Mouse (Mus musculus): ENCODE results near the gene Mthfr. TPM values are rescaled to one million over a fixed set of nuclear protein-coding genes. Genes with fewer than 3 reads are reported as not detected.
A peak's percentile ranks its signal among the peaks of the same experiment; 100 is the strongest.

The Mthfr gene
- polyA plus RNA-seq (2015; fragmentation: Nextera tagmentation; extraction: Ambion mirVana): 18.4 TPM in 2 replicates

DNA sequence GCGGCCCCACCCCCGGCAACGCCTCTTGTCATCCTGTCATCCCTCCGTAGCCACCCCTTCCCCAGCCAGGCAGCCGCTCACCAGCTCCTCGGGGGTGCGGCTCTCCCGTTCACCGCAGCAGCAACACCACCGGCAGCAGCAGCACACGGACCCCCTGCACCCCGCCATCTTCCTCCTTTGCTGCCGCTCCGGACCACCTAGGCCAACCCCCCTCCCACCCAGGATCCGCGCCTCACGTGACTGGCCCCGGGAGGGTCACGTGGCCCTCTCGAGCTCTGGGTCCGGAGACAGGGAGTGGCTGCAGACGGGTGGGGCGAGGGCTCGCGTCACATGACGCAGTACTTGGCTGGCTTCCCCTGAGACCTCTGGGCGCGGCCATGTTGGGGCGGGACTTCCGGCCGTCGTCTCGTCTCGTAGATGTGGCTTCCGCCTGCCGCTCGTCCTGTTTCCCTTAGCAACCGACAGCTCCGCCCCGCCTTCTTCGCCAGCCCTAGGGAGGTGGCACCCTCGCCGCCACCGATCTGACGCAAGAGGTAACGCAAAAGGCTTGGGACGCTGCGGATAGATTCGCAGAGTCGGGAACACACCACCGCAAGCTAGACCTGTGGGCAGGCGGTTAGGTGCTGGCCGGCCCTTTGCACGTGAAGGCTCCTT, at the start of gene Mthfr, which contains the start of gene Clcn6:
TSS of gene Mthfr (plus strand) at position 478 of the 654 bp plus-strand sequence.
TSS of gene Clcn6 (minus strand) at position 222 of the 654 bp plus-strand sequence.
- peak within 1 kb of the TSS; percentile 88 for H3K4me2 ChIP-seq (replicated peaks)
- peak; percentile 95 for ATAC-seq
- H3K4me3 ChIP-seq (replicated peaks): peak within 1 kb of the TSS; percentile 71
- peak within 1 kb of the TSS; percentile 69 for H3K9ac ChIP-seq
- H3K36me3 ChIP-seq: no peaks in the 10 kb centered on the region
- no peaks in the 10 kb centered on the region for H3K27me3 ChIP-seq (replicated peaks)
- under 1% methylated on average over 51 of the region's 54 CpGs for WGBS
- H3K27ac ChIP-seq: peak within 1 kb of the TSS; percentile 69
- peaks cover 33% of the 10 kb centered on the region for H3K4me1 ChIP-seq (replicated peaks)
- H3K9me3 ChIP-seq: no peaks in the 10 kb centered on the region

DNA sequence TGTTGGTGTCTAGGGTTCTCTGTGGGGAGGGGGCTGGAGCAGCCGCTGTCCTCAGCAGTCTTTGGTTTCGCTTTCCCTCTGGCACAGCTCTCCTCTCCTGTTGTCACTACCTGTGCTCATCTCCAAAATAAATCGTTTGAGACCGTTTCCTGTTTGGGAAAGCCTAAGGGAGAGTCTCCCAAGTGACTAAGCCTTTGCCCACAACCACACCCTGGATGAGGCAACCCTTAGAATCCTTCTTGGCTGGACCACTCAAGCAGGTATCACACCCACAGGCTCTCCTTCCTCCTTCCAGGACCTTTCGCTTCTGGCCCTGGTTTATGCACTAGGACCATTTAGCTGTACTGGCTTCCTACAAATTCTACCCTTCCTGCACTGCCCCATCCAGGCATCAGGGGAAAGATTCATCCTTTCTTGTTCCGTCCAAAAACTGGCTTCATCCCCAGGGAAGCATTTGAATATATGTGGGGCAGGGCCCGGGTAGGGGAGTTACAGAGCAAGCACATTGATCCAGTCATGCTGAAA, 45.2 kb upstream of the Mthfr start:
- 57% methylated on average over 7 of the region's 7 CpGs for WGBS
- ATAC-seq: no peak
- Histone ChIP-seq H3K4me3 (replicated peaks) (no peak overlapping the region), H3K27me3 (replicated peaks) (no peaks in the 10 kb centered on the region), H3K9me3 (no peaks in the 10 kb centered on the region), H3K9ac (no peak overlapping the region), H3K36me3 (no peaks in the 10 kb centered on the region), H3K4me2 (replicated peaks) (no peak overlapping the region), H3K4me1 (replicated peaks) (no peaks in the 10 kb centered on the region), H3K27ac (no peak overlapping the region)

DNA sequence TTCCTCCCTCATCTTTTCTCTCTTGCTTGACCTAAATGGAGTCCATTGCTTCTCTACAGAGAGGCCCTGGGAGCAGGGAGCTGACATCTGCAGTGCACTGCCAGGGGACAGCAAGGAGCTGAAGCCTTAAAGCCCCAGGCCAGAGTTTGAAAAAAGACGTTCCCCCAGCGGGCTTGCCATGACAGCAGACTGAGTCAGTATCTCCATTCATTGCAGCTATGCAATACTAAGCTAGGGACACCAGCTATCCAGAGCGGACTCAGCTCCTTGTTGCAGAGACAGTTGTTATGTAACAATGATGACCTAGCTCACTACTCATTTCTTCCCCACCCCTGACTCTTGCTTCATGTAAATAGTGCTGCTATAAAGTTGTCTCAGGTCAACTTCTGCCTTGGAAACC, 43.6 kb upstream of the Mthfr start:
- WGBS: 86% methylated on average over 3 of the region's 3 CpGs
- Histone ChIP-seq H3K4me3 (replicated peaks) (no peak overlapping the region), H3K9me3 (no peaks in the 10 kb centered on the region), H3K4me2 (replicated peaks) (no peak overlapping the region), H3K27ac (no peak overlapping the region), H3K27me3 (replicated peaks) (no peaks in the 10 kb centered on the region), H3K4me1 (replicated peaks) (no peaks in the 10 kb centered on the region), H3K36me3 (no peaks in the 10 kb centered on the region), H3K9ac (no peak overlapping the region)
- ATAC-seq: no peak

DNA sequence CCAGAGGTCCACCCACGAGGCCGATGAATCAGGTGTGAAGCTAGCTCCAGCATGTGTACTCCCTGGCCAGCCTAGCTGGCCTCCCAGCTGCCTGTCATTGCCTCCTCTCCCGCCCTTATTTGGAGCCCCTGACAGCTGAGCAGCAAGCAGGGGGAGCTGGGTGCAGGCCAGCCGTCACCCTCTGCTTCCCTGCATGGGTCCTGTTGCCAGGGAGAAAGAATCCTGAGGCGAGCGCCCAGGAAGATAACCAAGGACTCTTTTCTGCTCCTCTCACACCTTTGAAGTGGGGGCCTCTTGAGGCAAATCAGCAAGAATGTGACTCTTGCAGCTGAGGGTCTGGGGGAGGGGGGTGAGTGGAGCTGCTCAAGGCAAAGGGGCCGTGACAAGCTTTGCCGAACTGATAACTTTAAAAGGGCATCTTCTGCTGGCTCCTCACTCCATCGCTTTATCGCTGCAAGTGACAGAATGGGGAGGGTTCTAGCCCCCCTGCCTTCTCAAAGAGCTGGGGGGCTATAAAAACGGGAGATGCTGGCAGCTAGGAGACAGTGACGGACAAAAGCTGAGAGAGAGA, 38.6 kb upstream of the Mthfr start, which contains the start of gene Nppa:
TSS of gene Nppa (plus strand) at position 521 of the 571 bp plus-strand sequence.
- H3K4me3 ChIP-seq (replicated peaks): no peak within 1 kb of the TSS
- H3K27ac ChIP-seq: no peak within 1 kb of the TSS
- no peak for ATAC-seq
- no peaks in the 10 kb centered on the region for H3K27me3 ChIP-seq (replicated peaks)
- no peak within 1 kb of the TSS for H3K9ac ChIP-seq
- no peak within 1 kb of the TSS for H3K4me2 ChIP-seq (replicated peaks)
- no peaks in the 10 kb centered on the region for H3K4me1 ChIP-seq (replicated peaks)
- no peaks in the 10 kb centered on the region for H3K9me3 ChIP-seq
- H3K36me3 ChIP-seq: 0 out of 2 replicates have a peak, but pooled peaks cover 5% of the 10 kb centered on the region
- WGBS: 35% methylated on average over 12 of the region's 12 CpGs

DNA sequence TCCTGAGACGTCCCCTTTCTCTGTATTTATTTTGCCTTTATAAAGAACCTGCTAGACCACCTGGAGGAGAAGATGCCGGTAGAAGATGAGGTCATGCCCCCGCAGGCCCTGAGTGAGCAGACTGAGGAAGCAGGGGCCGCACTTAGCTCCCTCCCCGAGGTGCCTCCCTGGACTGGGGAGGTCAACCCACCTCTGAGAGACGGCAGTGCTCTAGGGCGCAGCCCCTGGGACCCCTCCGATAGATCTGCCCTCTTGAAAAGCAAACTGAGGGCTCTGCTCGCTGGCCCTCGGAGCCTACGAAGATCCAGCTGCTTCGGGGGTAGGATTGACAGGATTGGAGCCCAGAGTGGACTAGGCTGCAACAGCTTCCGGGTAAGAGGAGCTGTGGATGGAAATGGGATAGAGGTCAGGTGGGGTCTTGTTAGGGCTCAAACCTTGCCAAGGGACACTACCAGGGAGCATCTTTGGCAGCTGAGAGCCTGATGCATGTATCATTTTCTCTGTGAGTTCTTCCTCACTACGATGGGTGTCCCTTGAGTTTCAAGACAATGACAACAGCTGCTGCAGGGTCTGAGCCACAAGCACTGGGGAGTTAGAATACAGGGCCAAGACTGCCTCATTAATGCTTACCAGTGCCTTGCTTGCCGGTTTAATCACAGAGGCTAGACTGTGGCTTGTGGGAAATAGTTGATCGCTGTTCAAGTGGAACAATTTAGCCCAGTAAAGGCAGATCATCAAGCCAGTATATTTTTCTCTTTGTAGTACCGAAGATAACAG, 37.7 kb upstream of the Mthfr start:
- Histone ChIP-seq H3K36me3 (0 out of 2 replicates have a peak, but pooled peaks cover 5% of the 10 kb centered on the region), H3K27me3 (replicated peaks) (no peaks in the 10 kb centered on the region), H3K27ac (no peak overlapping the region), H3K9ac (no peak overlapping the region), H3K4me3 (replicated peaks) (no peak overlapping the region), H3K9me3 (no peaks in the 10 kb centered on the region), H3K4me2 (replicated peaks) (no peak overlapping the region), H3K4me1 (replicated peaks) (no peaks in the 10 kb centered on the region)
- no peak for ATAC-seq
- WGBS: 81% methylated on average over 17 of the region's 17 CpGs

DNA sequence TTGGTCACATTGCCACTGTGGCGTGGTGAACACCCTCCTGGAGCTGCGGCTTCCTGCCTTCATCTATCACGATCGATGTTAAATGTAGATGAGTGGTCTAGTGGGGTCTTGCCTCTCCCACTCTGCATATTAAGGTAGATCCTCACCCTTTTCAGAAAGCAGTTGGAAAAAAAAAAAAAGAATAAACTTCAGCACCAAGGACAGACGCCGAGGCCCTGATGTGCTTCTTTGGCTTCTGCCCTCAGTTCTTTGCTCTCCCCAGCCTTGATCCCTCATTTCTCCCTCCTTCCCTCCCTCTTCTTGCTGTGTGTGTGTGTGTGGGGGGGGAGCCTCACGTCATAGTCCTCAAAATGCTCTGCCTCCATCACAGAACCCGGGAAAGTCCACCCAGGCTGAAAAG, 37.0 kb upstream of the Mthfr start:
- Histone ChIP-seq H3K9me3 (no peaks in the 10 kb centered on the region), H3K4me2 (replicated peaks) (no peak overlapping the region), H3K27me3 (replicated peaks) (no peaks in the 10 kb centered on the region), H3K4me3 (replicated peaks) (no peak overlapping the region), H3K27ac (no peak overlapping the region), H3K36me3 (0 out of 2 replicates have a peak, but pooled peaks cover 8% of the 10 kb centered on the region), H3K4me1 (replicated peaks) (no peaks in the 10 kb centered on the region), H3K9ac (no peak overlapping the region)
- no peak for ATAC-seq
- 48% methylated on average over 8 of the region's 8 CpGs for WGBS

DNA sequence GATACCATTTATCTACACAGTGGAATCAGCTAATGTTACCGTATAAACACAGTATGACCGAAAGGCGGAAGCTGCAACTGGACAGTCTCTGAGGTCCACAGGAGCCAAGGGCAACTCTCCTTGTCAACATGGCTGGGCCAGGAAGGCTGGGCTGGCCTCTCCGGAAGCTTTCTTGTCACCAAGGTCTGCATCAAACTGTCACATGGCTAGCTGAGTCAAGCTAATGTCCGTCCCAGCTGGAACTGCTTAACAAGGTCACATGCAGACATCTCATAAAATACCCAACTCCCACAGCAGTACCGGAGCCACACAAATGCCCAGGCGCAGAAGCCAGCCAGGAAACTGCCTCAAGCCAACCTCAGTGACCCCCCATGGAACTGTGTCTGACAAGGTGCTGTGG, 34.5 kb upstream of the Mthfr start:
- Histone ChIP-seq H3K4me2 (replicated peaks) (no peak overlapping the region), H3K27me3 (replicated peaks) (no peaks in the 10 kb centered on the region), H3K9ac (no peak overlapping the region), H3K27ac (no peak overlapping the region), H3K9me3 (no peaks in the 10 kb centered on the region), H3K36me3 (peaks cover 27% of the 10 kb centered on the region; the same call in 1 of the 2 replicates), H3K4me3 (replicated peaks) (no peak overlapping the region), H3K4me1 (replicated peaks) (no peaks in the 10 kb centered on the region)
- 86% methylated on average over 7 of the region's 7 CpGs for WGBS
- ATAC-seq: no peak

DNA sequence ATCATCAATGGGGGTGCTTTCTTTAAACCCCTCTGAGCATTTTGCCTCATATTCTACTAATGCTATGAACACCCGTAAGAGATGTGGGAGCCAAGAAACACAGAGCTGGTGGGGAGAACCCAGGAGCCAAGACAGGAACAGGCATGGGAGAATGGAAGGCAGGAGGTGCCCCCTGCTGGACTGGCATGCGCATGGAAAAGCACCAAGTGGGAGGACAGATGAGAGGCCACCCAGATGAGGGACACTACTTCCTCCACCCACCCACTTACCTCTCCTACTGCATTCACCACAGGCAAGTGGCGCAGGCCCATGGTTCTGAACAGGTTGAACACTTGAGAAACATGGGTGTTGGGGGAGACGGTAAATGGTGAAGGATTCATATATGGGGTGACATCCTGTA, 30.5 kb upstream of the Mthfr start:
- Histone ChIP-seq H3K9me3 (no peaks in the 10 kb centered on the region), H3K4me2 (replicated peaks) (no peak overlapping the region), H3K27me3 (replicated peaks) (no peaks in the 10 kb centered on the region), H3K4me3 (replicated peaks) (no peak overlapping the region), H3K27ac (no peak overlapping the region), H3K36me3 (peaks cover 56% of the 10 kb centered on the region), H3K9ac (no peak overlapping the region), H3K4me1 (replicated peaks) (no peaks in the 10 kb centered on the region)
- WGBS: 75% methylated on average over 4 of the region's 4 CpGs
- 0 out of 2 replicates have a peak, but pooled peaks have one; percentile 43 for ATAC-seq

DNA sequence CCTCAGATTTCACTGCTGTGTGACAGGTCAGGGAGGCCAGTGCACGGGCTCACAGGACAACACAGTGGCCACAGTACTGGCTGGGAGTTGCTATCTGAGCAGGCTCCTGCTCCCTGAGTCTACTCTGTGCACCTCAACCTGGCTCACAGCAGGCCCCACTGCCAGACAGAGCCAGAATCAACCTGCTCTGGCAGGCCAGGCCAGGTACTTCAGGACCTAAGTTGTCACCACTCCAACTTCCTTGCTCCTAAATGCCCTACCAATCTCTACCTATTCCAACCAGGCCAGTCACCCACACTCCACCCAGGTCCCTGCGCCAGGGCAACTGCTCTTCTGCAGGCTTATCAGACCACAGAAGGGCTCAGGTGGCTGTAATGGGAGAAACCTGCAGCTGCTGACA, 29.2 kb upstream of the Mthfr start:
- no peak overlapping the region for H3K4me2 ChIP-seq (replicated peaks)
- H3K27me3 ChIP-seq (replicated peaks): no peaks in the 10 kb centered on the region
- ATAC-seq: no peak
- H3K9ac ChIP-seq: no peak overlapping the region
- H3K4me3 ChIP-seq (replicated peaks): no peak overlapping the region
- no peaks in the 10 kb centered on the region for H3K4me1 ChIP-seq (replicated peaks)
- H3K9me3 ChIP-seq: no peaks in the 10 kb centered on the region
- H3K36me3 ChIP-seq: peaks cover 65% of the 10 kb centered on the region
- no peak overlapping the region for H3K27ac ChIP-seq
- WGBS: 91% methylated on average over 2 of the region's 2 CpGs

DNA sequence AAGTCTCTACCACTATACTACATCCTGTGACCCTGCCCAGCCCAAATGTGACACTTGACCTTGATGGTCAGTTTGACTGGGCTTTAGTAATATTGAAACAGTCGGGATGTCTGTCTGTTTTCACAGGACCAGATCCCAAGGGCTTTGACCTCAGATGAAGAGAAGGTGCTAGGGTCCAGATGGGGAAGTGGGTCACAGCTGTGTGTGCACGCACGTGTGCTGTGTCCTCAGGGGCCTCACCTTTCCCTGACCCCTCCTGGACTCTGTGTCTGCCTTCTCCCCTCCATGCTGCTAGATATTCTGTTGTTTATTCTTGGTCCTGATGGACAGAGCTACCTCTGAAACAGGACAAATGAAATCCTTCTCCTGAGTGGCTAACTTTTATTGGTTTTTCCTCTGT, 27.5 kb upstream of the Mthfr start:
- WGBS: 83% methylated on average over 3 of the region's 3 CpGs
- Histone ChIP-seq H3K9me3 (no peaks in the 10 kb centered on the region), H3K27ac (no peak overlapping the region), H3K4me3 (replicated peaks) (no peak overlapping the region), H3K9ac (no peak overlapping the region), H3K4me1 (replicated peaks) (no peaks in the 10 kb centered on the region), H3K4me2 (replicated peaks) (no peak overlapping the region), H3K27me3 (replicated peaks) (no peaks in the 10 kb centered on the region), H3K36me3 (peaks cover 74% of the 10 kb centered on the region)
- no peak for ATAC-seq

DNA sequence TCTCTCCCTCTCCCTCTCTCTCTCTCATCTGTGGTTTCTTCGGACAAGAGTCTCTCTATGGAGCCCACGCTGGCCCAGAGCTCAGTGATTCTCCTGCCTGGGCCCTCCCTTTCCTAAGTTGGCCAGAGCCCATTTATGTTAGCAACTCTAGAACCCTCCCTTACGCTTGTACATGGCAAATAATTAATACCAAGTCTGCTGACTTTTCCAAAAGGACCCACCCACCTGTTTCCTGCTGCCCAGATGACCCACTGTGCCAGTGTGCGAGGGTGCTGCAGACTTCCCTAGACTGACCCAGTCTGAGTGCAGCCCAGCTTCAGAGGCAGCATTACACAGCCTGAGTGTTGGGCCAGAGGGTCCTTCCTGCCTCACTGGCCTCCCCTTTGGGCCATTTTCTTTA, 26.7 kb upstream of the Mthfr start:
- H3K9ac ChIP-seq: no peak overlapping the region
- 88% methylated on average over 4 of the region's 4 CpGs for WGBS
- no peak for ATAC-seq
- H3K9me3 ChIP-seq: no peaks in the 10 kb centered on the region
- peaks cover 77% of the 10 kb centered on the region for H3K36me3 ChIP-seq
- no peaks in the 10 kb centered on the region for H3K27me3 ChIP-seq (replicated peaks)
- no peak overlapping the region for H3K27ac ChIP-seq
- H3K4me2 ChIP-seq (replicated peaks): no peak overlapping the region
- H3K4me3 ChIP-seq (replicated peaks): no peak overlapping the region
- H3K4me1 ChIP-seq (replicated peaks): no peaks in the 10 kb centered on the region

DNA sequence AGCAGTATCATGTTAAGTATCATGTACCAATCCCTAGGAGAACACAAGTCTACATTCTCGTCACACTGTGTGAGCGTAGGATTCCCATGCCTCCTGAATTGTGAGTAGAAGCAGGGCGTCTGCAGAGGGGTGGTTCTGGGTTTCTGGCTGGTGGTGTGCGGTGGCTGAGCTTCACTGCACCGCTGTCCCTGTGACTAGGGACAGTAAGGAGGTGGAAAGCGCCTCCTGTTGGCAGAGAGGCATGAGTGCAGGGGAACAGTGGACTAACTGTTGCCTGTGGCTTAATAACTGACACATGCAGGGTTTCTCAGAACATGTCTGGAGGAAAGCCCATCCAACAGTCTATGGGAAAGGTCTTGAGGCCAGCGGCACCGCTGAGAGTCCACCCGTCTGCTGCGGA, 23.5 kb upstream of the Mthfr start:
- H3K4me3 ChIP-seq (replicated peaks): no peak overlapping the region
- no peak overlapping the region for H3K9ac ChIP-seq
- H3K27ac ChIP-seq: no peak overlapping the region
- ATAC-seq: no peak
- H3K4me1 ChIP-seq (replicated peaks): no peaks in the 10 kb centered on the region
- no peaks in the 10 kb centered on the region for H3K27me3 ChIP-seq (replicated peaks)
- peaks cover 72% of the 10 kb centered on the region for H3K36me3 ChIP-seq
- no peaks in the 10 kb centered on the region for H3K9me3 ChIP-seq
- 85% methylated on average over 10 of the region's 10 CpGs for whole genome bisulfite sequencing
- no peak overlapping the region for H3K4me2 ChIP-seq (replicated peaks)

Data from intestine, embryonic 15.5 days (tissue).